Mouse (Mus musculus) T-cell, adult 2 months (primary cell): ENCODE measurements at regions not wholly inside any gene's neighbourhood (a gene's known extent, or its start where the extent isn't known, plus 50 kb on each side); places are given as distances from the start of the nearest gene placed in this dataset.

ENCODE experiments used
- DNase-seq: peaks from one replicate; pipeline ENCODE4 v3.0.0; 2022; ENCODE audit warnings: low spot score

DNA sequence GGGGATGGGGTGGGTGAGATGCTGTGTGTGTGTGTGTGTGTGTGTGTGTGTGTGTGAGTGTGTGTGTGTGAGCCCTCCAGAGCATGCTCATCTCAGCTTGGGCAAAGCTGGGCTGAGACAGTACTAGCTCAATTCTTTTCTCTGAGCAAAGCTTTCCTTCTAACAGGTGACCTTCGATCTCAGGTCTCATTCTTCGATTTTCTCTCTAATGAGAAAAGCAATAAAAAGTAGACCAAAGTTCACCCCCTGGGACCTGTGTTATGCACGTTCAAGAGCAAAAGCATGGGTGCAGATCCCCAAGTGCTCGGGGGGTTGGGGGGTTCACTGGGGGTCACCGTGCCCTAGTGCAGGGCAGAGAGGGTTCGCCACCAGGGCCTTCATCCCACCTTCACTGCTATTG is 103.1 kb upstream of the Slc22a12 start:
- no peak for DNase-seq

DNA sequence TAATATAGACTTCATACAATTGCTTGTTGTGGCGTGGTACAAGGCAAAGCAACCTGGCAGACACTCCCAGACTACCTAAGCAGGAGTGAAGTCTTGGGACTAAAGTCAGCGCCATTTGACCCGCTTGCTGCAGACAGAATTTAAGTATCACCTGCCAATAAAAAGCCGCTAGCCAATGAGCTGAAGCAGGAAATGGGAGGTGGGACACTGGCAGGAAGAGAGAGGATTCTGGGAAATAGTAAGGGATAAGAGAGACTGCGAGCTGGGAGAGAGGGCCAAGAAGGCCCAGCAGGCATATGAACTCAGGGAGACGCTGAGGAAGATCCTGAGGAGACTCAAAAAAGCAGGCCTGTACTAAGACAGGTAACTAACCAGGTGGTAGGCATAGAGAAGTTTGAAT is 102.0 kb upstream of the Slc22a12 start:
- no peak for DNase-seq

DNA sequence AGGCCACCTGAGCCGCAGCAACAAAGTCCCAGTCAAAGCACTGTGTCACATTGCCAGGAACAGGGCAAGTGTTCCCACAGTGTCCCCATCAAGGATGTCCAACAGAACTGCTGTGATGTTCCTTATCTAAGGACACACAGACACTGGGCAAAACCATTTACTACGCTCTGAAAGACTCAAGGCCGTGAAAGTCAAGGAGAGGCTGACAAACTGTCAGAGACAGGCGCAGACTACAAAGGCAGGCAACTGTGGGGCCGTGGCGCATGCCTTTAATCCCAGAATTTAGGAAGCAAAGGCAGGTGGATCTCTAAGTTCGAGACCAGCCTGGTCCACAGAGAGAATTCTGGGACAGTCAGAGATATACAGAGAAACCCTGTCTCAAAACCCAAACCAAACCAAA is 96.8 kb upstream of the Slc22a12 start:
- DNase-seq = no peak

DNA sequence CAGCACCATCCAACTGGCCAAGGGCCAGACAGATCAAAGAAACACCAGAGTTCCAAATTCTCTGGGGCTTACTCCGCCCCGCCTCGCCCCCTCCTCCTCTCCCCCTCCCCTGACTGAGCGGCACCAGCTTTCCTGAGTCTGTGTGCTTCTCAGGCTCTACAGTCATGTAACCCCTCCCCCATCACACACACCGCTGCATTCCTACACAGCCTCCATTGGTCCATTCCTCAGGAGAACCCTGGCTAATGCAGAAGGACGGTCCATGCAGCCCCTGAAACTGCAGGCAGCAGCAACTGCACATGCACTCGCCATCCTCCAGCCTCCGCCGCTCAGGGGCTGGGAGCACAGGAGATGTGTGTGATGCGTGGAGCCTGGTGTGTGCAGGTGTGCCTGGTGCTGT is 90.6 kb upstream of the Slc22a12 start:
- no peak for DNase-seq

DNA sequence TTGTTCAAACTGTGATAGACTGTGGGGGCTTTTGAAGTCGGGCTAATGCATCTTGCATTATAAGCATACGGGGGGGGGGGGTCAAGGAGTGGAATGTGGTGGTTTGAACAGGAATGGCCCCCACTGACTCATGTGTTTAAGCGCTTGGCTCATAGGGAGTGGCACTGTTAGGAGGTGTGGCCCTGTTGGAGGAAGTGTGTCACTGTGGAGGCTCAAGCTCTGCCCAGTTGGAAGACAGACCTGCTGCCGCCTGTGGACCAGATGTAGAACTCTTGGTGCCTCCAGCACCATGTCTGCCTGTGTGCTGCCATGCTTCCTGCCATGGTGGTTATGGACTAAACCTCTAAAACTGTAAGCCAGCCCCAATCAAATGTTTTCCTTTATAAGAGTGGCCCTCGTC is 89.0 kb upstream of the Slc22a12 start:
- no peak for DNase-seq

DNA sequence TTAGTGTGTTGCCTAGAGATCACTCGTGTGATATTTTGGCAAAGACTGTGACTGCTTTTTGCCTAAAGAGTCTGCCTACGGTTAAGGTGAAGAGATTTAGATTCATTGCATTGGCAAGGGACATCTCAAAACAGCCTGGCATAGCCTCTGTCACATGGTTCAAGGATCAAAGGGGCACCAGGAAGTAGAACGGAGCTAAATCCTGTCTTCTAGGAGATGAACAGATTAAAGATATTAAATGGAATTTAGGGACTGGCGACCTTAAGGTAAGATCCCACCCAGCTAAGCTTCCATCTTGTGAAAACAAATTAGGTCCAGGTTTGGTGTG is 87.7 kb upstream of the Slc22a12 start:
- no peak for DNase-seq

DNA sequence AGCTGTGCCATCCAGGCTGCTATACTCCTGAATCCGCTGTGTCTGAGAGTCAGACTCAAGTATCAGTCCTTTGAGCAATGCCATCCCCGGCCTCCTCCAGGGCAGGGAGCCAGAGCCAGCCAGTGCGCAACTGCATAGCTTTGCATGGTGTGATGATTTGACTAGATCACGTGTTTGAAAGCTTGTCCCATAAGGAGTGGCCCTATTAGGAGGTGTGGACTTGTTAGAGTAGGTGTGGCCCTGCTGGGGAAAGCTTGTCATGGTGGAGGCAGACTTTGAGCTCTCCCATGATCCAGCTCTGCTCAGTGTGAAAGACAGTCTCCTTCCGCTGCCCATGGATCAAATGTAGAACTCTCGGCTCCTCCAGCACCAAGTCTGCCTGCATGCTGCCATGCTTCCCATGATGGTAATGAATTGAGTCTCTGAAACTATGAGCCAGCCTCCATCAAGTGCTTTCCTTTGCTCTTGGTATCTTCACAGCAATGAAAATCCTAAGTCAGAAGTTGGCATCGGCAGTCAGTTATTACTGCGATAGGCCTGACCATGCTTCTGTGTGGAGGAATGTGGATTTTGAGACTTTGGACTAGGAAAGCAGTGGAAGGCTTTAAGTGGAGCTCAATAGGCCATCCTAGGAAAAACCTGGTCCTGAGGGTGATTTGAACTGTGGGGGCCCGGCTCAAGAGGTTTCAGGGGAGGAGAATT is 87.2 kb upstream of the Slc22a12 start:
- DNase-seq = no peak

DNA sequence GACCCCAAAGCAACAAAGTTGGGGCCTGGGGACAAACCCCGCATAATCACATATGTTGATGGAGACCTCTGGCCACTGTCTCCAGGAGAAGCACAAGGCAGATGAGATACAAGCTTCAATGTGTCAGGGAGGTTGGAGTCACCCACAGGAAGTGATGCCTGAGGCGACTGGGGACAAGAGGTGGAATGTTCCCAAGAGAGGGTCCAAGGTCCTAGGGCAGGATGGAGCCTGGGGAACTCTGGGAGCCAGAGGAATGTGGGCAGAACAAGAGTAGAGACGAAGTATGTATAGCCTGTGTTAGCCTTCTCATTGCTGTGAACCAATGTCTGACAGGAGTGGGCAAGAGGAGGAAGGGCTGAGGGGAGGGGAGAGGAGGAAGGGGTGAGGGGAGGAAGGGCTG is 82.7 kb upstream of the Slc22a12 start:
- DNase-seq = no peak

DNA sequence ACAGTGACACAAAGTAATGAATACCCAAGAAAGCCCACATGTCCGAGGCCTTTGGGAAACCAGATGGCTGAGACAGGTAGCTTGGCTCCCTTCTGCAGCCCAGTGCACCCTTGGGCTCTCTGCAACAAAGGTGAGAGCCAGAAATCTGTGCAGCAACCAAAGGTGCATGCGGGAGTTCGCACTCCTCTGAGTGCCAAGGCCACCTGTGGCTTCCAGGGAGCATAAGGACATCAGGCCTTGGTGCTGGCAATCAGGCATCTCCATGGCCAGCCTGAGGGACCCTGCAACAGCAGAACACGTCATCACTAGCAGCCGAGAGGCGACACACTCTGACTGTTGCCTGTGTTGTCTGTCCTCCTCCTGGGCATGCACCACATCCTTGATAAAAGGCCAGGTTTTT is 78.2 kb upstream of the Slc22a12 start:
- no peak for DNase-seq

DNA sequence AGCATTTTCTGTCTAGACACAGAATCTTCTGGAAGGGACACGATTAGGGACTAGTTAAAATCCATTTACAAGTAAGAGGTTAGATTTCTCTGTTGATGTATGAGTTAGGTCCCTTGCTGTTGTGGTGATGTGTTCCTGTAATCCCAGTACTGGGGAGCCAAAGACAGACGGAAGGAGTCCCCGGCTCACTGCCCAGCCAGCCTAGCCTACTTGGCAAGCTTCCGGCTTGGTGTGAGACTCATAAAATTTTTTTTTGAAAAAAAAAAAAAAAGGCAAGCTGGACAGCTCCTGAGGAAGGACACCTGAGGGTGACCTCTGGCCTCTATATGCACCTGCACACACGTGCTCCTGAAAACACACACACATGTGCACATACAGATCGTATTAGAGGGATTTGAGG is 76.7 kb upstream of the Slc22a12 start:
- DNase-seq = no peak

DNA sequence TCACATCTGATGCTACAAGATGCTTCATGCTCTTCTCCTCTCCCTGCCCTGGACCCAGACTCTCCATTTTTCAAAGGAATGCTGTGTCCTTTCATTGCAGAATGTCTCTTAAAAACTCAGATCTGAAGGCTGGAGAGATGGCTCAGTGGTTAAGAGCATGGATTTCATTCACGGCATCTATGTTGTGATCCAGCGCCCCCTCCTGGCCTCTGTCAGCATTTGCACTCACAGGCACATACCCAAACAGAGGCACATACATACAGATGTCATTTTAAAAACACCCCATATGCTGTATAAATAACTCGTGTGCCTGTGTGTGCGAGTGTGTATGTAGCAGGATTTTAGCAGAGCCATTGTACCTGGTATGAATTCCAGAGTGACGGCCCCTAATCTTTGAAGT is 73.8 kb upstream of the Slc22a12 start:
- DNase-seq = no peak

DNA sequence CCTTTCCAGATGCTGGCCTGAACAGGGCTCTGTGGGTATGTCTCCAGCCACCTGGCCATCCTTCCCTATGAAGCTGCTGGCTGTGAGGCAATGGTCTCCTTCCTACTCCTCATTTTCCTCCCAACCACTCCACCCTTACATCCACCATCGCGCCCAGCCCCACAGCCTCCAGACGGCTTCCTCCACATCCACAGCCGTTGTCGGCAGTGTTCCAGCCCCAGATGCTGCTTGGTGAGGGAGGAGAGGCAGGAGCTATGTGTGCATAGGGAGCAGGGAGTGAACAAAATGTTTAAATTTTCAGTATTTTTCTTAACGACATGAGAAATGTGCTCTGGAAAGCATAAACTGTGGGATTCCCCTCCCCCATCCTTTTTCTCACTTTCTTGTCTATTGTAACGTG is 69.6 kb upstream of the Slc22a12 start:
- no peak for DNase-seq

DNA sequence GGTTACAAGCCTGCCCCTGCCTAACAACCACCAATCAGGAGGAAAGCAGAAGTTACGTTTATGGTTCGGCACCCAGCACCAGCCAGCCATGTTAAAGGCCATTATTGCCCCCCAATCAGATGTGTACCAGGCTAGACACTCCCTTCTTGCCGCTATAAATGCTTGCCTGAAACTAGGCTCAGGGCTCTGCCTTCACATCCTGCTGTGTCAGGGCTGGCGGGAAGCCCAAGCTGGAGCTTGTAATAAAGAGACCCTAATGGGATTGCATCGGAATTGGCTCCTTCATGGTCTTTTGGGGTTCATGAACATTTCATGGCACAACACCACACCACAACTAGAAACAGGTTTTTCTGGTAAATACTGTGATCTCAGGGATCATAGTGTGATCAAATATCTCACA is 69.1 kb upstream of the Slc22a12 start:
- DNase-seq = no peak

DNA sequence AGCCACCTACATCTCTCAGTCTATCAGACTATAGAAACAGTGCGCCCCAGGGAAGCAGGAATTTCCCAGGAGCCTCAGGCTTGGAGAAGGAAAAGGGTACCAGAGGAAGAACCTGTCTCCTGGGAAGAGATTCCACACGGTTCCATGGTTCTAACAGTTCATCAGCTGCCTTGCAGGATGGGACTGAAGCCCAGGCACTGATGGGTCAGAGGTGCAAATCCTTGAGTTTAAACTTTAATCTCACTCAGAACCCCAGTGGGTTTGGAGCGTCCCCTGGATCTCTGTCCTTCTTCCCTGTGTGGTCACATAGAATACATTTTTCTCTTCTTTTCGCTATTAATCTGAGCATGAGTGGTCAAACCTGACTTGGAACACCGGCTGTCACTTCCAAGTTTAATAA is 67.9 kb upstream of the Slc22a12 start:
- DNase-seq = no peak

DNA sequence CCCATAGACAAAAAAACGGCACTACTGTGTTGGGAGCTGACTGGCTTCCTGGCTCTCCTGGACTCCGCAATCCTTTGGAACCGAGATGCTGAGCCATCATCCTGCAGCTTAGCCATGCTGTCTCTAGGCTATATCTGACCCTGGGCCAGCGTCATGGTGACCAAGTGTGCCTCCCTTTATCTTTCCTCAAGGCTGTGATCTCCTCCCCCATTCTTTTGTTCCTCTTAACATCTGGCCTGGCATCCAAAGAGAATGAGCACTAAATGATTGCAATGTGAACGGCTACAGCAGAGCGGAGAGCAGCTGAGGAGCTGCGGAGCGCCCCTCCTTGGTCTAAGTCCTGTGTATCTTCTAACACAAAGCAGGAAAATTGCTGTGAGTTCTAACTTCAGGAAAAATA is 67.2 kb upstream of the Slc22a12 start:
- DNase-seq = no peak

DNA sequence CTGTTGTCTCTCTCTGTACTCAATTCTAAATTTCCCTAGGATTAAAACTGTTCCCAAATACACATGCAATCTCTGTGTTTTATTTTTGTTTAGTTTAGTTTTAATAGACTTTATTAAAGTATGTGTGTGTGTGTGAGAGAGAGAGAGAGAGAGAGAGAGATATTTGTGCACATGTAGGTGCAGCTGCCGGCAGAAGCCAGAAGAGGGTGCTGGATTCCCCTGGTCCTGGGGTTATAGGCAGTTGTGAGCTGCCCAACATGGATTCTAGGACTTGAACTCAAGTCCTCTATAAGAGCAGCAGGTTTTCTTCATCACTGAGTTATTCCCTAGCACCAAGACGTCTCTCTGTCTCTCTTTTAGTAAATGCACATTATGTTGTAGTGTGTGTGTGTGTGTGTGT is 64.7 kb upstream of the Slc22a12 start:
- DNase-seq = no peak

DNA sequence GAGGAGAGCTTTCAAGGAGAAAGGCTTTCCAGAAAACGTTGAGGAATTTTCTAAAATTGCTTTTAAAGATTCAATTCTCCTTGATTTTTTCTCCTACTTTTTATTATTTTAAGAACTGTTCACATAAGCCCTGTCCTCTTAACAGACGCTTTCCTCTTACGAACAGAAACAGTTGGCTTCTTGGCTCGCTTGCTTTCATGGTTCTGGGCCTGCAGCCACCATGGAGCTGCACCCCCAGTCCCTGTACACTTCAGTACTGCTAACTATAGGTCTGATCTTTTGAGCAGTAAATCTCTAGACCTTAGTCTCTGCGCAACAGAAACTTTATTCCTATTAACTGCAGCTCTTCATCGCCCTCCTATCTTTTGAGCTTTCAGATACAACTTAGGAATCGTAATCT is 63.8 kb upstream of the Slc22a12 start:
- no peak for DNase-seq

DNA sequence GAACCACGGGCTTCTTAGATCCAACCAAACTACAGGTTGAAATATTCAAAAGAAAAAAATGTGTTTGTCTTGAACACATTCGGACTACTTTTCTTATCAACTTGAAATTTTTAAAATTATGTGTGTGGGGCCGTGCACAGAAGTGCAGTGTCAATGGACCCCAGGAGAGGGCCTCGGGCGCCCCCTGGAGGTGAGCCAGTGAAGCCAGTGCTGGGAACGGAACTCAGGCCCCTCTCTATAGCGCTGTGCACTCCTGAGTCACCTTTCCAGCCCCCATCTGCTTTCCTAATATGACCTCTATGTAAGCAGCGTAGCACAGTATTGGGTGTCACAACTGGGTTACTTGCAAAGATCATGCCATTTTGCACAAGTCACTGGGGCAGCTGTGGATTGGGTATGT is 61.9 kb upstream of the Slc22a12 start:
- no peak for DNase-seq

DNA sequence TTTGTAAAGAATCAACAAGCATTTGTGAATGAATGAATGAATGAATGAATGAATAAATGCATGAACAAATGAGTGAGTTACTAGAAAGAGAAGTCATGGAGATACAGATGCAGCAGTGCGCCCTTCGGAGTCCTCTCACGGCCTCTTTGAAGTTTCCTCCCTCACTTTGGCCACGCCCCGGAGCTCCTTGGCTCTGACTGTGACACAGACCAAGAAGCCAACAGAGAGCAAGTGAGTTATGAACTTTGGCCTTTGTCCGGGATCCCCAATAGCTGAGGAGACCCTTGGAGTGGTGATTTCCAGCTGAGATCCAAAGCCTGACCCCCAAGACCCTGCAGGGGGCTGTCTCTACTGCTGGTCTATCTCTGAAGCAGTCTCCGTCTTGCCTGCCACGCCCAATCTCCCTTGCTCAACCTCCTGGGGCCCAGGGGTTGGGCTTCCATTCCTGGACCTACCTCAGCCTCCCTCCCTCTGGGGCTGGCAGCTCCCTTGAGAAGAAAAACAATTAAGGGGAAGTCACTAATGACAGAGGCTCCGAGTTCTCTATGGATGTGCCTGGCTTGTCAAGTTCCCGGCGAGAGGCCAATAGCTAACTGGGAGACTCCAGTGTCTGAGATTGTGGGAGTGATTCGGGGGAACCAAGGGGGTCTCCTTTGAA is 58.2 kb upstream of the Slc22a12 start:
- DNase-seq = no peak

DNA sequence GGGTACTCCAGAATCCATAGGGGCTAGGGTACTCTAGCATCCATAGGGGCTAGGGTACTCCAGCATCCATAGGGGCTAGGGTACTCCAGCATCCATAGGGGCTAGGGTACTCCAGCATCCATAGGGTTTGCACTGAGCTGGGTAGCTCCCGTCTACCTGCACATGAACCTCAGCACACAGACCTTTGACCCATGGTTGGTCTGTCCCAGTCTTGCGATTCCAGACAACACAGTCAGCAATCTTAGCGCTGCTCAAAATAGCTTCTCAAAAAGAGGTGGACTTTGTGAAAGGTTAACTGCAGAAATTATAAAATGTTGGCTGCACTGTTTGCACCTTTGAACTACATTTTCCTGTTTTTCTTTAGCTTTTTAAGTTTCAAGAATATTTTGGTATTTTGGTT is 56.4 kb upstream of the Slc22a12 start:
- no peak for DNase-seq

DNA sequence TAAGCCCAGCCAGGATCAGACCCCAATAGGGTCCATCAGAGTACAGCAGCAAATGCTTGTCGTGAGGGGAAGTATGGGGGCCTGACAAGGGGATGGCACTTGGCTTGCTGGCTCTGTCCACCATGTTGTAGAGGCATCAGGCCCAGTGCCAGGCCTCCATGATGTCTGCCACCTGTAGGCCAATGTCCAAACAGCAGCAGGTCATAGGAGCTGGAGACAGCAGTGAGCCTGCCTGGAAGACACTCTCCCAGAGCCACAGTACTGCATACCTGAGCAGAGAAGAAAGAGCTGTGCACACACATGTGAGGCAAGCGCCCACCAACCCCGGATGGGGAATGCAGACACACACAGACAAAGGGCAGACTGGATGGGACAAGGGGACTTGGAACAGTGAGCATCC is 55.4 kb upstream of the Slc22a12 start:
- no peak for DNase-seq

DNA sequence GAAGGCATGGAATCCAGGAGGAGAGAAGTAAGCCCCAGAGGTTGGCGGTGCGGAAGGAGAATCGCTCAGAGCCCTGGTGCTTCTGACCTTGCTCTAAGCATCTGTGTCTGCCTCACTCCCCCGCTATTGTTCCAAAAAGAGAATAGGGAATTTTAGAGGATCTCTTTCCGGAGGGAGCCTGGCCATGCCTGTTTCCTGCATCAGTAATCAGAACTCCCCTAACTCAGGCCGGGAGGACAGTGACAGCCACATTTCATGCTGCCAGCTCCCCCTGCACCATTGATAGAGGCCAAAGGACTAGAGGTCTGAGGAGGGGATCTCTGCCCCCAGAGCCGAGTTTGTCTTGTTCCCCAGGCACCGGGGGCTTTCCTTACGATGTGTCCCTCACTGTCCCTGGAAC is 53.0 kb upstream of the Slc22a12 start:
- DNase-seq = no peak
